Mouse (Mus musculus) testis, adult 2 months (tissue): ENCODE measurements at regions not wholly inside any gene's neighbourhood (a gene's known extent, or its start where the extent isn't known, plus 50 kb on each side); places are given as distances from the start of the nearest gene placed in this dataset.

Source experiments
- CTCF ChIP-seq: fragments of 200-500 bp; IDR thresholded peaks from 2 replicates; pipeline ENCODE4 v1.5.1; 2012; ENCODE audit warnings: low read depth, mild to moderate bottlenecking, inconsistent platforms, low read length, moderate library complexity; ENCODE audit not compliant: control insufficient read depth, insufficient read depth, insufficient replicate concordance
- POLR2A ChIP-seq: fragments of 200-500 bp; IDR thresholded peaks from 2 replicates; pipeline ENCODE4 v1.6.1; 2012; ENCODE audit warnings: low read depth, mild to moderate bottlenecking, inconsistent platforms, low read length, moderate library complexity; ENCODE audit not compliant: control insufficient read depth

- TF ChIP-seq CTCF = no peak
- no peak for TF ChIP-seq POLR2A
These were observed 85.3 kb downstream of the Olfr721-ps1 start for GRCm38 (mm10) chr14:14486356-14486755.
